Mouse (Mus musculus) MEL (cell line): ENCODE data around the gene Prr14. TPM values are rescaled to one million over a fixed set of nuclear protein-coding genes. Genes with fewer than 3 reads are reported as not detected.
"Not testable (repeated sequence)": the region's sequence is repeated elsewhere in the genome, so short reads cannot be mapped to it uniquely, and the experiment has no call there.

Experiments
- DNase-seq: peaks from one replicate; pipeline ENCODE4 v3.0.0; 2011; ENCODE audit warnings: low read depth, low spot score
- H3K27ac ChIP-seq: 2 replicates; pipeline ENCODE4 v1.5.1; 2012; ENCODE audit warnings: low read depth, mild to moderate bottlenecking, control low read depth, low read length, moderate library complexity; ENCODE audit not compliant: control insufficient read depth
- H3K27me3 ChIP-seq, 2 experiments: fragments of 150-350 bp in 1 of 2; sonication (generic) in 1 of 2; 2 replicates each; pipeline ENCODE4 v1.6.1; 2012; ENCODE audit warnings: low read length in 2 of 2, mild to moderate bottlenecking in 2 of 2, improper control_type of control experiment in 1 of 2, moderate library complexity in 1 of 2; ENCODE audit not compliant: insufficient read depth in 2 of 2, control insufficient read depth in 1 of 2
- H3K36me3 ChIP-seq, 2 experiments: 2 replicates each; pipeline ENCODE4 v1.6.1; 2012 to 2014; ENCODE audit warnings: low read length in 2 of 2, improper control_type of control experiment in 1 of 2, inconsistent platforms in 1 of 2, mild to moderate bottlenecking in 1 of 2; ENCODE audit not compliant: insufficient read depth in 2 of 2, control insufficient read depth in 1 of 2
- H3K4me1 ChIP-seq, 2 experiments: fragments of 150-350 bp in 1 of 2; sonication (generic) in 1 of 2; 2 replicates each; pipeline ENCODE4 v1.6.1; 2012; ENCODE audit warnings: low read length in 2 of 2, improper control_type of control experiment in 1 of 2, mild to moderate bottlenecking in 1 of 2; ENCODE audit not compliant: insufficient read depth in 2 of 2, control insufficient read depth in 1 of 2
- H3K4me3 ChIP-seq, 2 experiments: fragments of 150-350 bp in 1 of 2; sonication (generic) in 1 of 2; 2 replicates each; pipeline ENCODE4 v1.5.1; 2012; ENCODE audit warnings: low read depth in 2 of 2, low read length in 2 of 2, mild to moderate bottlenecking in 2 of 2, moderate library complexity in 2 of 2, control low read depth in 1 of 2, improper control_type of control experiment in 1 of 2; ENCODE audit not compliant: control insufficient read depth in 1 of 2, insufficient read depth in 1 of 2
- H3K79me2 ChIP-seq: 2 replicates; pipeline ENCODE4 v1.6.1; 2012; ENCODE audit warnings: mild to moderate bottlenecking, low read length, moderate library complexity; ENCODE audit not compliant: control insufficient read depth, poor library complexity, insufficient read depth
- H3K9ac ChIP-seq: 2 replicates; pipeline ENCODE4 v1.6.1; 2012; ENCODE audit warnings: low read depth, mild to moderate bottlenecking, control low read depth, low read length, moderate library complexity; ENCODE audit not compliant: control insufficient read depth, poor library complexity, severe bottlenecking
- H3K9me3 ChIP-seq: fragments of 150-350 bp; sonication (generic); replicated peaks from 2 replicates; pipeline ENCODE4 v1.6.1; 2012; ENCODE audit warnings: mild to moderate bottlenecking, low read length, improper control_type of control experiment, moderate library complexity; ENCODE audit not compliant: insufficient read depth
- BHLHE40 ChIP-seq: IDR thresholded peaks from 2 replicates; pipeline ENCODE4 v1.6.1; 2012; ENCODE audit warnings: low read depth, mild to moderate bottlenecking, inconsistent platforms, low read length, improper control_type of control experiment, borderline replicate concordance
- CTCF ChIP-seq, 3 experiments: IDR thresholded peaks in 2 of 3; conservative IDR thresholded peaks in 1 of 3; 2 replicates each; pipeline ENCODE4 v1.5.1; 2011 to 2012; ENCODE audit warnings: low read length in 3 of 3, low read depth in 2 of 3, mild to moderate bottlenecking in 2 of 3, improper control_type of control experiment in 1 of 3, inconsistent platforms in 1 of 3, mixed read lengths in 1 of 3, moderate library complexity in 1 of 3; ENCODE audit not compliant: control insufficient read depth in 1 of 3, insufficient read depth in 1 of 3, poor library complexity in 1 of 3, severe bottlenecking in 1 of 3
- E2F4 ChIP-seq: IDR thresholded peaks from 2 replicates; pipeline ENCODE4 v1.6.1; 2011; ENCODE audit warnings: low read depth, low read length, improper control_type of control experiment, borderline replicate concordance
- ELF1 ChIP-seq: IDR thresholded peaks from 2 replicates; pipeline ENCODE4 v1.6.1; 2014; ENCODE audit warnings: low read depth, mild to moderate bottlenecking, inconsistent platforms, low read length, improper control_type of control experiment, moderate library complexity
- EP300 ChIP-seq, 2 experiments: IDR thresholded peaks; 2 replicates each; pipeline ENCODE4 v1.6.1; 2011; ENCODE audit warnings: improper control_type of control experiment in 2 of 2, low read length in 2 of 2, low read depth in 1 of 2, mild to moderate bottlenecking in 1 of 2
- ETS1 ChIP-seq: IDR thresholded peaks from 2 replicates; pipeline ENCODE4 v1.6.1; 2012; ENCODE audit warnings: low read depth, mild to moderate bottlenecking, inconsistent platforms, low read length, improper control_type of control experiment, moderate library complexity
- GATA1 ChIP-seq: IDR thresholded peaks from 2 replicates; pipeline ENCODE4 v1.6.1; 2011; ENCODE audit warnings: low read depth, low read length, improper control_type of control experiment
- HCFC1 ChIP-seq: IDR thresholded peaks from 2 replicates; pipeline ENCODE4 v1.6.1; 2012; ENCODE audit warnings: low read depth, mild to moderate bottlenecking, inconsistent platforms, low read length, improper control_type of control experiment, moderate library complexity
- MEF2A ChIP-seq: IDR thresholded peaks from 2 replicates; pipeline ENCODE4 v1.6.1; 2014; ENCODE audit warnings: low read depth, mild to moderate bottlenecking, inconsistent platforms, low read length, improper control_type of control experiment; ENCODE audit not compliant: poor library complexity, insufficient replicate concordance, severe bottlenecking; ENCODE audit errors: extremely low read depth
- MXI1 ChIP-seq: IDR thresholded peaks from 2 replicates; pipeline ENCODE4 v1.6.1; 2011; ENCODE audit warnings: mild to moderate bottlenecking, low read depth, low read length, improper control_type of control experiment
- TAL1 ChIP-seq: IDR thresholded peaks from 2 replicates; pipeline ENCODE4 v1.6.1; 2012; ENCODE audit warnings: mild to moderate bottlenecking, inconsistent platforms, low read length, moderate library complexity, mixed read lengths
- TCF12 ChIP-seq: IDR thresholded peaks from 2 replicates; pipeline ENCODE4 v1.6.1; 2014; ENCODE audit warnings: low read depth, mild to moderate bottlenecking, inconsistent platforms, low read length, improper control_type of control experiment, moderate library complexity
- UBTF ChIP-seq: IDR thresholded peaks from 2 replicates; pipeline ENCODE4 v1.6.1; 2012; ENCODE audit warnings: low read depth, mild to moderate bottlenecking, inconsistent platforms, low read length, improper control_type of control experiment, moderate library complexity, borderline replicate concordance; ENCODE audit not compliant: insufficient read depth
- ZC3H11A ChIP-seq: IDR thresholded peaks from 2 replicates; pipeline ENCODE4 v1.6.1; 2012; ENCODE audit warnings: low read depth, mild to moderate bottlenecking, inconsistent platforms, low read length, improper control_type of control experiment
- ZKSCAN1 ChIP-seq: IDR thresholded peaks from 2 replicates; pipeline ENCODE4 v1.6.1; 2012; ENCODE audit warnings: low read depth, mild to moderate bottlenecking, inconsistent platforms, low read length, improper control_type of control experiment, moderate library complexity
- ZNF384 ChIP-seq: IDR thresholded peaks from 2 replicates; pipeline ENCODE4 v1.6.1; 2012; ENCODE audit warnings: low read depth, mild to moderate bottlenecking, inconsistent platforms, low read length, improper control_type of control experiment
- polyA plus RNA-seq, 2 experiments: library from polyadenylated mRNA; stranded (reverse) in 1 of 2; unstranded in 1 of 2; fragments of >175 nt in 1 of 2; fragments of >200 nt in 1 of 2; gene quantifications; 2 replicates each; pipeline versions ENCODE4 v1.2.1 to v1.2.4; 2012; ENCODE audit warnings: low replicate concordance in 2 of 2, low read depth in 1 of 2; ENCODE audit not compliant: insufficient read length in 2 of 2, insufficient read depth in 1 of 2, missing spikeins in 1 of 2
- total RNA-seq: library from RNA; depleted of rRNA; stranded (reverse); fragments of 300-350 nt; gene quantifications from 2 replicates; pipeline ENCODE4 v1.2.3, GENCODE M21; 2012

The Prr14 gene
- total and polyA plus RNA-seq, 3 experiments, result 10.8 to 45.9 TPM; not detected in 1

- H3K4me3 ChIP-seq, DNase-seq, H3K9me3 ChIP-seq: not testable (repeated sequence)
- peak; percentile 62 for TF ChIP-seq ZNF384
- TF ChIP-seq, all 39 proteins: peak for 1; not testable (repeated sequence) for 38
- not testable (repeated sequence) for H3K9ac ChIP-seq, H3K4me1 ChIP-seq, H3K36me3 ChIP-seq, H3K27ac ChIP-seq, H3K79me2 ChIP-seq, H3K27me3 ChIP-seq
Observed at GRCm38 (mm10) chr7:127488364-127488763, 29.0 kb downstream of the Prr14 start.

- Histone ChIP-seq H3K79me2 (no peaks in the 10 kb centered on the region), H3K4me1 (no peaks in the 10 kb centered on the region), H3K36me3 (peaks cover 2 to 6% of the 10 kb centered on the region in 2 experiments; a peak in 3 of 4 replicates), H3K27me3 (no peaks in the 10 kb centered on the region), H3K27ac (no peak overlapping the region), H3K9ac (no peak overlapping the region), H3K9me3 (no peaks in the 10 kb centered on the region), H3K4me3 (no peak overlapping the region)
- no peak for DNase-seq
- TF ChIP-seq MXI1, result no peak
- no peak for TF ChIP-seq HCFC1
- TF ChIP-seq ZC3H11A, result no peak
- TF ChIP-seq TCF12, result no peak
- no peak for TF ChIP-seq E2F4
- TF ChIP-seq ZKSCAN1, result no peak
- TF ChIP-seq MEF2A, result no peak
- no peak for TF ChIP-seq GATA1
- TF ChIP-seq ELF1, result no peak
- TF ChIP-seq UBTF, result no peak
- TF ChIP-seq TAL1, result no peak
- TF ChIP-seq CTCF (IDR thresholded peaks at IDR 0.05 in 2 of 3, conservative IDR thresholded peaks at IDR 0.05 in 1 of 3; ENCODE audit: control insufficient read depth in 1 of 3, insufficient read depth in 1 of 3, low read depth in 2 of 3, low read length in 3 of 3, poor library complexity in 1 of 3, severe bottlenecking in 1 of 3), result no peak
- TF ChIP-seq EP300 (IDR thresholded peaks at IDR 0.05; ENCODE audit: low read depth in 1 of 2, low read length in 2 of 2), result no peak
- TF ChIP-seq BHLHE40, result no peak
Observed at GRCm38 (mm10) chr7:127489982-127490381, 30.6 kb downstream of the Prr14 start.

GRCm38 (mm10) chr7:127491846-127492245, 32.4 kb downstream of the Prr14 start:
- DNase-seq, result no peak
- no peak for TF ChIP-seq HCFC1
- no peak for TF ChIP-seq MEF2A
- TF ChIP-seq ETS1, result no peak
- Histone ChIP-seq H3K36me3 (peaks cover under 1 to 3% of the 10 kb centered on the region in 2 experiments; a peak in 3 of 4 replicates), H3K27me3 (no peaks in the 10 kb centered on the region), H3K79me2 (no peaks in the 10 kb centered on the region), H3K27ac (no peak overlapping the region), H3K9ac (no peak overlapping the region), H3K4me1 (no peaks in the 10 kb centered on the region), H3K9me3 (no peaks in the 10 kb centered on the region), H3K4me3 (no peak overlapping the region)
